22 mouse cellular contexts compared by ENCODE assay signal in genomic region chr5:58733366-58733765, GRCm38 (mm10).
DNase-seq lines count a peak whose midpoint lies in the region; ATAC-seq lines count a peak whose summit lies in the region.
"Had no signal": no experiment of that assay in that cellular context is flagged by ENCODE, and none has a peak within 500 bp of the region (broad histone marks: within the 10 kb centered on the region; RNA-seq: fewer than 3 reads in every experiment).

No protein-coding gene starts in this region.

- no peaks in the 10 kb centered on the region for H3K9me3 ChIP-seq in heart, embryonic 10.5 days
- H3K9me3 ChIP-seq in heart, embryonic 12.5 days (replicated peaks) = no peaks in the 10 kb centered on the region
- no peaks in the 10 kb centered on the region for H3K9me3 ChIP-seq in midbrain, embryonic 11.5 days (ENCODE audit: control insufficient read depth, low read length)
- H3K9me3 ChIP-seq in midbrain, embryonic 16.5 days (replicated peaks; ENCODE audit: control insufficient read depth, low read length, poor library complexity, severe bottlenecking) = no peaks in the 10 kb centered on the region
- H3K9me3 ChIP-seq: embryonic facial prominence, embryonic 13.5 days; embryonic facial prominence, embryonic 15.5 days; forebrain, embryonic 10.5 days; forebrain, embryonic 12.5 days had no signal

- 89% methylated on average over 3 of the region's 3 CpGs for WGBS in heart, embryonic 10.5 days
- 86% methylated on average over 3 of the region's 3 CpGs for WGBS in heart, embryonic 12.5 days
- WGBS in midbrain, embryonic 11.5 days = 91% methylated on average over 3 of the region's 3 CpGs
- WGBS in midbrain, embryonic 16.5 days = 95% methylated on average over 3 of the region's 3 CpGs

- H3K27me3 ChIP-seq in heart, embryonic 10.5 days (ENCODE audit: insufficient read depth, poor library complexity, severe bottlenecking) = no peaks in the 10 kb centered on the region
- H3K27me3 ChIP-seq in heart, embryonic 12.5 days (replicated peaks) = no peaks in the 10 kb centered on the region
- H3K27me3 ChIP-seq in midbrain, embryonic 11.5 days (ENCODE audit: control insufficient read depth, insufficient read depth, low read length) = no peaks in the 10 kb centered on the region
- no peaks in the 10 kb centered on the region for H3K27me3 ChIP-seq in midbrain, embryonic 16.5 days (ENCODE audit: control insufficient read depth, insufficient read depth, low read depth, low read length)
- H3K27me3 ChIP-seq: embryonic facial prominence, embryonic 13.5 days; embryonic facial prominence, embryonic 15.5 days; forebrain, embryonic 12.5 days had no signal

- H3K4me1 ChIP-seq in heart, embryonic 10.5 days = no peaks in the 10 kb centered on the region
- no peaks in the 10 kb centered on the region for H3K4me1 ChIP-seq in heart, embryonic 12.5 days (replicated peaks)
- no peaks in the 10 kb centered on the region for H3K4me1 ChIP-seq in midbrain, embryonic 11.5 days (ENCODE audit: control insufficient read depth, insufficient read depth, low read length)
- H3K4me1 ChIP-seq in midbrain, embryonic 16.5 days (ENCODE audit: control insufficient read depth, insufficient read depth, low read length) = no peaks in the 10 kb centered on the region
- H3K4me1 ChIP-seq: embryonic facial prominence, embryonic 13.5 days; embryonic facial prominence, embryonic 15.5 days; forebrain, embryonic 10.5 days; forebrain, embryonic 12.5 days had no signal

- H3K27ac ChIP-seq in heart, embryonic 10.5 days = no peak overlapping the region
- no peak overlapping the region for H3K27ac ChIP-seq in heart, embryonic 12.5 days (ENCODE audit: poor library complexity, severe bottlenecking)
- H3K27ac ChIP-seq in midbrain, embryonic 11.5 days (ENCODE audit: low read depth, low read length) = no peak overlapping the region
- H3K27ac ChIP-seq in midbrain, embryonic 16.5 days (ENCODE audit: low read length) = no peak overlapping the region
- H3K27ac ChIP-seq: embryonic facial prominence, embryonic 13.5 days; embryonic facial prominence, embryonic 15.5 days; forebrain, embryonic 10.5 days; forebrain, embryonic 12.5 days had no signal

- peak; percentile 38 for DNase-seq in heart, embryonic 10.5 days (ENCODE audit: low spot score)
- peak; percentile 81 for DNase-seq in midbrain, embryonic 11.5 days (ENCODE audit: low spot score, missing footprints)
- no peak for DNase-seq in right cerebral cortex, postnatal 4 days
- DNase-seq: adrenal gland, adult 2 months; adrenal gland, postnatal 10 days; adrenal gland, postnatal 25 days; cerebellum, adult 11 months; cerebellum, adult 18-20 months; cerebellum, adult 8-10 months; cerebellum, adult 9-11 months; cerebellum, postnatal 14 days; cerebellum, postnatal 36 days; embryo, embryonic 11 days had no signal

- ATAC-seq in heart, embryonic 12.5 days (ENCODE audit: insufficient number of reproducible peaks, low FRiP score) = no peak
- no peak for ATAC-seq in midbrain, embryonic 11.5 days (ENCODE audit: low FRiP score)
- no peak for ATAC-seq in midbrain, embryonic 16.5 days
- ATAC-seq: forebrain, embryonic 14.5 days; forebrain, embryonic 16.5 days had no signal

- no peak overlapping the region for H3K4me3 ChIP-seq in heart, embryonic 10.5 days
- H3K4me3 ChIP-seq in heart, embryonic 12.5 days = no peak overlapping the region
- no peak overlapping the region for H3K4me3 ChIP-seq in midbrain, embryonic 11.5 days (ENCODE audit: low read depth, low read length)
- H3K4me3 ChIP-seq in midbrain, embryonic 16.5 days (ENCODE audit: low read depth, low read length) = no peak overlapping the region
- H3K4me3 ChIP-seq: embryonic facial prominence, embryonic 13.5 days; embryonic facial prominence, embryonic 15.5 days; erythroblast, embryonic 14.5 days; forebrain, embryonic 10.5 days; forebrain, embryonic 12.5 days had no signal

- no peak overlapping the region for H3K4me2 ChIP-seq in heart, embryonic 12.5 days
- H3K4me2 ChIP-seq in midbrain, embryonic 11.5 days = no peak overlapping the region
- no peak overlapping the region for H3K4me2 ChIP-seq in midbrain, embryonic 16.5 days (ENCODE audit: low read length)
- H3K4me2 ChIP-seq: embryonic facial prominence, embryonic 13.5 days; embryonic facial prominence, embryonic 15.5 days; forebrain, embryonic 12.5 days had no signal

- no peaks in the 10 kb centered on the region for H3K36me3 ChIP-seq in heart, embryonic 10.5 days
- H3K36me3 ChIP-seq in heart, embryonic 12.5 days = no peaks in the 10 kb centered on the region
- no peaks in the 10 kb centered on the region for H3K36me3 ChIP-seq in midbrain, embryonic 11.5 days (ENCODE audit: control insufficient read depth, insufficient read depth, low read length)
- no peaks in the 10 kb centered on the region for H3K36me3 ChIP-seq in midbrain, embryonic 16.5 days (ENCODE audit: control insufficient read depth, insufficient read depth, low read length)
- H3K36me3 ChIP-seq: embryonic facial prominence, embryonic 13.5 days; embryonic facial prominence, embryonic 15.5 days; forebrain, embryonic 10.5 days; forebrain, embryonic 12.5 days had no signal

- no peak overlapping the region for H3K9ac ChIP-seq in heart, embryonic 12.5 days
- no peak overlapping the region for H3K9ac ChIP-seq in midbrain, embryonic 11.5 days (ENCODE audit: low read length)
- H3K9ac ChIP-seq in midbrain, embryonic 16.5 days (ENCODE audit: low read depth, low read length) = no peak overlapping the region
- H3K9ac ChIP-seq: embryonic facial prominence, embryonic 13.5 days; embryonic facial prominence, embryonic 15.5 days; forebrain, embryonic 12.5 days had no signal
